Mouse (Mus musculus) B cell, adult 2 months (primary cell): ENCODE data around the gene 4930579F01Rik.

Experiments used
- DNase-seq, 2 experiments: peaks; one replicate each; pipeline ENCODE4 v3.0.0; 2022

The 4930579F01Rik gene

DNA sequence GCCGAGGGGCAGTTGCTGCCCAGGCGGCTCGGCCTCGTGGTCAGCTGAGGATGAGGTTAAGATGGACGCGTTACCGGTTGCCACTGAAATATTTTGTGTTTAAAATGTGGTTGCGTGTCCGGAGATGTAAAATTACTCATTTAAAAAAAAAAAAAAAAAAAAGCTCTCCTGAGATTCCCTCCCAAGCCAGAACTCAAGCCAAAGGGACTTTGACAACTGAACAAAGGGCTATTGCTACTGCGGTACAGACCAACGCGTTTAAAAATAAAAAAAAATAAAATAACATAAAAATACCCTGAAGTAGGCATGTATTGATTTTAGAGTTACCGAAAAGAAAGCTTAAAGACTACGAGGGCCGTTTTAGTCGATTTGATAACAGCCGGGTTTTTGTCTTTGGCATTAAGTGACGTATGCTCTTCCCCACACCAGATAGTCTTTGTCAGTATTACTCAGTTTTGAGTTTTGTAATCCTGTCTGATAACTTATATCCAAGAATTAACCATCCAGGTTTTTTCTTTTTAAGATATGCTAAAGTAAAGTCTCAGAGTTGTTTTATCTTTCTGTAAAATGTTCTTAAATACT lies 49.5 kb downstream of the 4930579F01Rik start:
- DNase-seq, result peak; percentile 10 to 23

DNA sequence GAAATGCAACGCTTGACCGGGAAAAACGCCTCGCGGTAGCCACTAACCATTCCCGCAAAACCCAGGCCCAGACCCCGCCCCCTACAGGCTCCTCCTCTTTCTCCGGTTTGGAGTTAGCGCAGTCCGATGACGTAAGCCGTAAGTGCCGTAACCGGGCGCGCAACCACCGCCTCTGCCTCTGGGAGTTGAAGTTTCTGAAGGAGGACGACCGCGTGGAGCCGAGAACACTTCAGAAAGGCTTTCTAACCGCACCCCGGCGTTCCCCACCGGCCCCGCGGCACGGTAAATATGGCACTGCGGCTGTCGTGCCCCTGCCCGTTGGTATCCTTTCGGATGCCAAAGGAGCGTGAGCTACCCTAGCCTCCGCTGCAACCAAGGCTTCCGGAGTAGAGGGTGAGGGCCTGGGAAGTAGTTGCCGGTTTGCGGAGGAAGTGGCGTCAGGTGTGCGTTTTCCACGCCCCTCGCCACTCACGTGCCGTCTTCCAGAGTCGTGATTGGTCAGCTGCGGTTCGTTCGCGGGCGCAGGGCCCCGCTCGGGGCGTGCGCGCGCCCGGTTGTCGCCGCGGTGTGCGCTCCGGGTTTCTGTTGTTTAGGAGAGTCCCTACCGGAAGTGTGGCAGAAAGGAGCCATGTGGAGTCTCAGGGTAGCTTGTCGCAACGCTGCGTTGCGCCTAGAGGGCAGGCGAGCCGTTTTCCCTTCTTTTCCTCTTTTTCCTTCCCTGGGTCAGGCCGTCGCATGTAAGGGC lies 50.1 kb downstream of the 4930579F01Rik start, which contains the start of gene Trmt10a:
Trmt10a (plus strand) TSS at position 134 of the 745 bp plus-strand sequence.
- peak; percentile 95 to 96 for DNase-seq

DNA sequence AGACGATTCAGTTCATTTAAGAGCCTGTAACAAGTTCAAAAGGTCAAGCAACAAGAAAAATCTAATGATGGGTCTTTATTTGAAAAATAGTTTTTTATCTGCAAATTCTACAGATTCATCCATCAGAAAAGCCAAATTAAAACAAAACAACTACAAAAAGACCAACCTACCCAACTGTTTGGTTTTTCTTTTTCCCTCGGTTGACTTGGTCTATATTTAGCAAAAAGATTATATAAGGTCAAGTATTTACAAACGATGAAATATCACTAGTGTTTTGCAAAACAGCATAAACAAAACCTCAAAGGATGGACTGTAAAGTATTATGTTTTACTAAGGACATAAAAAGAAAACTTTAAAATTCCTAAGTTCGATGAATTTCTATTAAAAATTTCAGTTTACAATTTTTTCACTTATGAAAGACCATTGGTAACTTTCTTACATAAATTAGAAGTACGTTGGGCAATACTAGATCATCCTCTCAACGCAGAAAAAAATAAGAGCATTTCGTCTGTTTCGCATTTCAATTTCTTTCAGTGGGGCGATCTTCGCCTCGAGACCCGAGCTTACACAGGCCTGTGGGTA lies 50.8 kb downstream of the 4930579F01Rik start:
- no peak for DNase-seq

DNA sequence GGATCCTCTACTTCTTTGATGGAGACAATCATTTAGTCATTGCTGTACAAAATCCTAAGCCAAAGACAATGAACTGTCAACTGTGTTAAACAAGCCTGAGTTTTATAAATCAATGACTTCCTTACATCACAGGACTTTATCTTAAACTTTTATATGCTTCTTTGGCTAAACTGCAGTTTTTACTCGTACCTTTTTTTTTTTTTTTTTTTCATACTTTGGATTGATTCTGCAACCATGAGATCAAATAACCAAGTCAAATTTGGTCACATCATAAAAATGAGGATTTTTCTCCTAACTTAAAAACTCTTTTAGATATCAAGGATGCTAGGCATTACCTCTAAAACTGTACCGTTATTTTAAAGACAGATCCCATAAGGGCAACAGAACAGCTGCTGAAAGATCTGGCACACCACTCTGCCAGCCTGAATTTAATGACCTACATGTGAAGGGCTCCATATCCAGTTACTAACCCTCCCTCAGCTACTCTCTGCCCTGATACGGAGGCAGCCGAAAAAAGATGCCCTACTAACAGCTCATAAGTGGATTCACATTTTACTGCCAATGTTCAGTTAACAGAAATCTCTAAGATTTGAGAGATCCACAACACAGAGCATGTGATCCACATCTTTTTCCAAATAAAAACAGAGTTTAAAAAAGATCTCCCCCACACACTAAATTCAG lies 51.4 kb downstream of the 4930579F01Rik start:
- no peak for DNase-seq

- no peak for DNase-seq
Observed at GRCm38 (mm10) chr3:138139663-138140062, 54.0 kb downstream of the 4930579F01Rik start.

- peak; percentile 6 to 11 for DNase-seq
Observed at GRCm38 (mm10) chr3:138138146-138138545, 55.5 kb downstream of the 4930579F01Rik start.

GRCm38 (mm10) chr3:138134528-138134927 lies 59.1 kb downstream of the 4930579F01Rik start:
- DNase-seq, result no peak

GRCm38 (mm10) chr3:138133916-138134315 lies 59.7 kb downstream of the 4930579F01Rik start:
- no peak for DNase-seq

DNA sequence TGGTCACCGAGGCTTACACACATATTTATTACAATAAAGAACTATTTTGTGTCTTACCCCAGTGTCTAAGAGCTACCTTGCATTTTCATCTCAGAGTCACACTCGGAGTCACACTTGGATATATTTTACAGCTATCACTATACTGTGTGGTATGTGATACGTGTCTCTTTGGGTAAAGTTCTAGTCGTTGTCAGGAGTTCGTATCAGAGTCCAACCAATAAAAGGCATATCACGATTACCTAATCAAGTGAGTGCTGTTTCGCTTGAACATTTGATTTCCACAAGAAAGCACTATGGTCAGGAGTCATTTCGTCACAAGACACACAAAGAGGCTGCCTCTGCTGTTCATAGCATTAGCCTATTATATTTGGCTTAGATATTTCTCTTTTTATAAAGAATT lies 60.2 kb downstream of the 4930579F01Rik start:
- no peak for DNase-seq

GRCm38 (mm10) chr3:138131168-138131567 lies 62.5 kb downstream of the 4930579F01Rik start:
- DNase-seq, result no peak

DNA sequence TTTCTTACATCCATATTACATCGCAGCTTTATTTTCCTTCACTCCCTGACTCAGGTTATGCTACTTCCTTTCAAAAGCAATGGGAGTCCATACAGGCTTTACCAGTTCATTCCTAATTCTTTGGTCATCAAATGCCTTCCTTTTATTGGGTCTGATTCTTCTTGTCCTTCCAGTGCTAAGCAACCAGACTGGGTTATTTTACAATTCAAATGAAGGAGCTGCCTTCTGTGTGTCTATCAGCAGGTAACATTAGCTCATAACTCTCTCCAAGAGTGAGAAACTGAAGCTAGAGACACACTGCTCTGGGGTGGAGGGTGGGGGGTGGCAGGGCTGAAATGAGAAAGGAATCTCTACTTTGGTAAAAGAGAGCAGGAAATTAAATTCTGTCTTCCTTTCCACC lies 62.9 kb downstream of the 4930579F01Rik start:
- no peak for DNase-seq

- no peak for DNase-seq
Observed at GRCm38 (mm10) chr3:138129110-138129509, 64.5 kb downstream of the 4930579F01Rik start.

- no peak for DNase-seq
Observed at GRCm38 (mm10) chr3:138123842-138124241, 69.8 kb downstream of the 4930579F01Rik start.

GRCm38 (mm10) chr3:138121461-138121860 lies 72.2 kb downstream of the 4930579F01Rik start:
- DNase-seq, result no peak

DNA sequence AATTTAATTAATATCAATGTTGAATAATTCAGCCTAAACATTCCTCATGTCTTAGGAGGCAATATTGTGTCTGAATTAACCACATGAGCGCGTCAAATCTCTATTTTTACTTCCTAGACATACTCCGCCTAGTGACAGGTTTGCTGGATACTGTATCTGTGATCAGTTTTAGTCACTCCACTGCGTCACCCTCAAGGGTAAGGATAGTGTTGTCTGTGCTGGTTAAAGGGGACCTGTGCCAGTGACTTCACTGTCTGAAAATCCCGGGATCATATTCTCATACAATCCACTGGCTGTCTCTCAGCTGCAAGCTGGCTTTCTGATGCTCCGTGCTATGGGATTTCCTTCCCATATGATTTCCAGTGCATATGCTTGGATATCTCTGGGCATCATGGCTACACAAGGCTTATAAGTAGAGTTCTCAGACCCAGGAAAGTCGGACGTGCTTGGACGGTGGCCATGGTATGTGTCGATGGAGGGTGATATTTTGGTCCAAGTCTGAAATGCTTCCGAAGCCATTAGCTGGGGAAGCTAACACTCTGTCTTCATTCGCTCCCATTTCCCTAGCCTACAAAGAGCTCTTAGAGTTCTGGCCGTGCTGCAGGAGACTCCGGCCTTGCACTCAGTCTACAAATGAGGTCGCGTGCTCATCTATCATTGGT lies 74.0 kb downstream of the 4930579F01Rik start:
- no peak for DNase-seq

GRCm38 (mm10) chr3:138118831-138119230 lies 74.8 kb downstream of the 4930579F01Rik start:
- DNase-seq, result no peak

GRCm38 (mm10) chr3:138118392-138118791 lies 75.2 kb downstream of the 4930579F01Rik start:
- DNase-seq, result no peak

- no peak for DNase-seq
Observed at GRCm38 (mm10) chr3:138116871-138117270, 76.8 kb downstream of the 4930579F01Rik start.

GRCm38 (mm10) chr3:138114106-138114505 lies 79.5 kb downstream of the 4930579F01Rik start:
- DNase-seq, result no peak
